Mouse (Mus musculus): ENCODE measurements around the gene Slc22a15.

The Slc22a15 gene

DNA sequence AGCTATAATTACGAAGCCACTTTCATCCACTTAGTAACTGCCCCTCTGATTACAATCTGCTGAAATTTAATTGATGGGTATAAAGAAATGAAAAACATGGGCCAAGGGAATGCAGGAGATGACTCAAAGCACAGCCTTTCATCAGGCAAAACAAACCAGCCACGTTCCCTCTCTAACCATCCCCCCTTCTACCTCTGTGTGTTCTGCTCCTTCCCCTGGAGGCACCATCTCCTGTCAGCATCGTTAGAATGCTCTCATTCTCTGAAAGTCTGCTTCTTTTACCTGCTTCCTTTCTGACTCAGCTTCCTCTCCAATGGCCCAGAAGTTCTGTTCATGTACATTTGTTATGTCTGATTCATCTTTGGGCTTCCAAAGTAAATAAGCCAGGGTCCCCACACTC, 6.6 kb downstream of the Slc22a15 start:
- in situ Hi-C loops (cut with MboI, MseI): no loop called here

DNA sequence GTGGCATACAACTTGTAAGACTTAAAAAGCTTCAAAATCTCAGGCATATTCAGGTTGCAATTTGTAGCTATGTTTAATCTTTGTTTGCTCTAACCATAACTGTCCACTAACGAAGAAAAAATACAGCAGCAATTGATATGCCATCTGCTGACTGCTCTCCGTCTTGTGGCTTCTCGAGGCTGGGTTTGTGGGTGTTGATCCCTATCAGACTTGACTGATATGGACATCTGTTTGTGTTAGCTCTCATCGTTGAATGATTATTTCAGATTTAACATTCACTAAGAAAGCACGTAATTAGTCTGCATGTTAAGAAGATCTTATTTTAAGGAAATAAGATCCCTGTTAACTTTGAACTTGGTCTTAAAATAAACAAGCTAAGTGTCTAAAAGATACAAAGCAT, 7.7 kb downstream of the Slc22a15 start:
- in situ Hi-C loops (cut with MboI, MseI): no loop called here

DNA sequence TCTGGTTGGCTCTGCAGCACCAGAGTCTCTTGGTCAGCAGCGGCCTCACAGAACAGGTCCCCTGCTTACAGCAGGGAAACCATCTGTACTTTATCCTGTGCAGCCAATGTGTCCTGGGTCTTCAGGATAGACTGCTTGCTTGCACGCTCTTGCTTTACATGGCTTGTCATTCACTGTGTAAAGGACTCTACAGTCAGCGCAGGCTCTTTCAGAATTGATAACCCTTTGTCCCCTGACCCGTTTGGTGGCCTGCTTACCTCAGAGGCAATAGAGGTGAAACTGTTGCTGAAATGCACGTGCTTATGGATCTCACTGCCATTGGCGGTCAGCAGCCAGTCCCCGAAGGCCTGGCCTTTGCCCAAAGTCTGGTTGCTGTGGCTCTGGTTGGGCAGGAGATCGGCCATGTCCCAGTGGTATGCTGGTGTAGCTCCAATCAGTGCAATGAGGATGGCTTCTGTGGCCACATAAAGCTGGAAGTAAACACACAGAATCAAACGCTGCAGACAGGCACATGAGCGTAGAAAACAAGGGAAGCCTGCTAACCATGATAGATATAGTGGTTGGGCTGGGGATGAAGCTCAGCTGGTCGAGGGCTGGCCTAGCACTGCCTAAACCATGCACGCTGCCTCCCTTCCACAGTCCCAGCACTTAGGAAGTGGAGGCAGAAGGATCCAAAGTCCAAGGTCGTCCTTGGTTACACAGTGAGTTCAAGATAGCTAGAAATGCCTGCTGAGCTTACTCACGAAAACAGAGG, 9.0 kb downstream of the Slc22a15 start:
- in situ Hi-C loops (cut with MboI, MseI): no loop called here

DNA sequence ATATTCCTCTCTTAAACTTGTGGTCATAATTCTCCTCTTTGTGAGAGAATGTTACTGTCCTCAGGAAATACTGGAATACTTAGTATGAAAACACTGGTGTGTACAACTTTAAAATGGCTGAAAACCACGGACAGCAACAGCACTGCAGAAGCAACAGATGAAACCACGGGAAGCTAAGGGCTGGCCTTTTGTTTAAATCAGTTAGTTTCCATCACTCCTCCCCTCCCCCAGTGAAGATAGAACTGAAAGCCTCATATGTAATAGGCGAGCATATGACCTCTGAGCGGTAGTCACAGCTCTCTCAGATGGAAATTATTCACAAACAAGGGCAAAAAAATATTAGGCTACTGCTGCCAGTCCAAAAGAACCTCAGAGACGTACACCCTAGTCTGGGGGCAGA, 10.0 kb downstream of the Slc22a15 start:
- in situ Hi-C loops (cut with MboI, MseI): no loop called here

DNA sequence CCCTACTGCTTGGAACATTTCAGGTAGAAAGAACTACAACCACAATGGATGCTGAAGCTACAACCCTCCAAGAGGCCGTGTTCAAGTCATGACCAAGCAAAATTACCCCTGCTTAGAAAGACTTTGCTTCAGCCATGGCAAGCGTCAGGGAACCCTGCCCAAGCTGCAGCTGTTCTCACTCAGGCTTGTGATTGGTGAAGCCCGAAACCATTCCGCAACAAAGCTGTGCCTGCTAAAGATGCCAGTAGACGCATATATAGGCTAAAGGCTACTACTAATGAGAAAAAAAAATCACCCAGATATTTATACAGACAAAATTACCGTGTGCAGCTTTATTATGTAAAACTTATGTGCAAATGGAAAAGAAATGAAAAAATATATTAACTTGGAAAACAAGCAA, 12.2 kb downstream of the Slc22a15 start:
- in situ Hi-C loops (cut with MboI, MseI): no loop called here

GRCm38 (mm10) chr3:101907049-101907448, 17.2 kb downstream of the Slc22a15 start:
- in situ Hi-C loops (cut with MboI, MseI): loop anchor here in 1 of 2 experiments (10.0 kb wide), 1 partner anchor 158 kb away; no protein-coding TSS in a partner anchor

DNA sequence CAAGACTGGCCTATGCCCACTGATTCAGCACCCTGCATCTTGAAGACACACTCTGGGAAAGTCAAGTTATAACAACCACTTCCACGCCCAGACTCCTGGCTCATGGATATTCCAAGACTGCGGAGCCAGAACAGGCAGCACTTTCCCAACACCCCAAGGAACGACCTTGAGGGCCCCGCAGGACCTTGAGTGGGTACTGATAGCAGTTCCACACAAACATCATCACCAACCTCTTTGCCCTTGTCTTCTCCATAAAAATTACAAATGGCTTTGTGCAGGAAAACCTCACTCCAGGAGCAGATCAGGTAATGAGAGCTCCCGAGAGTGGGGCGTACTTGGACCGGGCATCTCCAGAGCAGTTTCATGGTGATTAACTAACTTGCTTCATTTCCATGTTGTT, 19.5 kb downstream of the Slc22a15 start:
- in situ Hi-C loops (cut with MboI, MseI): loop anchor here in 1 of 2 experiments (10.0 kb wide), 1 partner anchor 160 kb away; no protein-coding TSS in a partner anchor

DNA sequence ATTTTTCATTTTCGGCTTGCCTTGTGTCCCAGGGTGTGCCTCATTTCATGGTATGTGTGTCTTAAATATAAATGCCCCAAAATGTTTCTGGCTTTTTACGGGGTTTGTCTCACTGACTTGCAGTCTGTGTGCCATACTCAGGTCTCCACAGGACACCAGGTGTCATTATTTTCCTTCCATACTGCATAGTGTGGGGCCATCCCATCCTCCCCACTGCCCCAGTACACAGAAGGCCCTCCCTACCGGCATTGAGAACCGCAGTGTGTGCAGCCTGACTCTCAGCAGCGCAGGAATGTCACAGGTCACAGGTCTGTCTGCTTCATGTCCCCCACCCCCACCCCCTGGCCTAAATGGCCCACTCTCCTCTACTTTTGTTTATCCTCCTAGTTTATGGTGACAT, 21.2 kb downstream of the Slc22a15 start:
- in situ Hi-C loops (cut with MboI, MseI): loop anchor here in 1 of 2 experiments (10.0 kb wide), 1 partner anchor 162 kb away; no protein-coding TSS in a partner anchor

GRCm38 (mm10) chr3:101902344-101902743, 21.9 kb downstream of the Slc22a15 start:
- in situ Hi-C loops (cut with MboI, MseI): loop anchor here in 1 of 2 experiments (10.0 kb wide), 1 partner anchor 162 kb away; no protein-coding TSS in a partner anchor

DNA sequence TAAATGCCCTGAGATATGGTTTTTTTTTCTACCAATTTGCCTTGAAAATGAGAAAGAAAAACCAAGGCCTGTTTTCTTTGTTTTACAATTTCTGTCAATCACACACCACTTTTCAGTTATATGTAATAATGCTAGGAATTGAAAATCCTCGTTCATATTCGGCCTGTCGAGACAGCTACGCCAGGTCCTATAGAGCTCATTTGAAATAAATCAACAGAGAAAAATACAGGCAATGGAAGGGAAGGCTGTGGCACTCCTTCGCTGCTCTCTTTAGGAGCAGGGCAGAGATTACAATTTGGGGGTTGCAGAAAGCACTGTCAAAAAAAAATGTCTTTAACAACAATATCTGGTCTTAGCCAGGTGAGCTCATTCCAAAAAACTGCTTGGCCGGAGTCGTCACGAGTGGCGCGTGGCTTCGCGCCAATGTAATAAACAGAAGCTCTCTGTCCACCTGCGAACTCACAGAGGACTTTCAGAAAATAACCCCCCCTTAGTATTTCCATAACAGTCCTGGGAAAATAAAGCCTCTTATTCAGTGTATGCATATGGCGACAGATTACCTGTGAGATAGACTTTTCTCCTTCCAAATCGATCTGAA, 26.8 kb downstream of the Slc22a15 start:
- in situ Hi-C loops (cut with MboI, MseI): no loop called here

GRCm38 (mm10) chr3:101896893-101897292, 27.4 kb downstream of the Slc22a15 start:
- in situ Hi-C loops (cut with MboI, MseI): no loop called here

- in situ Hi-C loops (cut with MboI, MseI): no loop called here
These were observed 28.8 kb downstream of the Slc22a15 start for GRCm38 (mm10) chr3:101895376-101895910.

DNA sequence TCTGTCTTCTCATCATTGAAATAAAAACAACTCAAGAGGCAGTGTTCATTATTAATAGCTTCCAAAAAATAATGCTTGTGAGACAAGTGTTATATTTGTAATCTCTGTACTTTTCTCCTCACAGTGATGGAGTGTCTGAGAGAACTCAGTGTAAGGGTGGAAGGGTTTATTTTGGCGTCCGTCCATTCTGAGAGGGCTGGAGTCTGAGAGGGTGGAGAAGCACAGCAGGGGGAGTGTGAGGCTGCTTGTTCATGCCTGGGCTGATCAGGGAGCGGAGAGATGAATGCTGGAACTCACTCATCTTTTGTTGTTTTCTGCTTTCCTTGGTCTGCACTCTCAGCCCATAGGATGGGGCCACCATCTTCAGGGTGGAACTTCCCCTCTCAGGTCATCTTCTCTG, 38.7 kb downstream of the Slc22a15 start:
- in situ Hi-C loops (cut with MboI, MseI): no loop called here

GRCm38 (mm10) chr3:101885041-101885440, 39.2 kb downstream of the Slc22a15 start:
- in situ Hi-C loops (cut with MboI, MseI): no loop called here

- in situ Hi-C loops (cut with MboI, MseI): loop anchor here in 1 of 2 experiments (5.0 kb wide), 1 partner anchor 173 kb away; no protein-coding TSS in a partner anchor
These were observed 40.4 kb downstream of the Slc22a15 start for GRCm38 (mm10) chr3:101883902-101884301.

GRCm38 (mm10) chr3:101881721-101882120, 42.5 kb downstream of the Slc22a15 start:
- in situ Hi-C loops (cut with MboI, MseI): loop anchor here in 1 of 2 experiments (5.0 kb wide), 1 partner anchor 176 kb away; no protein-coding TSS in a partner anchor

GRCm38 (mm10) chr3:101880818-101881217, 43.4 kb downstream of the Slc22a15 start:
- in situ Hi-C loops (cut with MboI, MseI): loop anchor here in 1 of 2 experiments (5.0 kb wide), 1 partner anchor 176 kb away; no protein-coding TSS in a partner anchor

GRCm38 (mm10) chr3:101878136-101878535, 46.1 kb downstream of the Slc22a15 start:
- in situ Hi-C loops (cut with MboI, MseI): loop anchor here in 1 of 2 experiments (10.0 kb wide), 1 partner anchor 717 kb away; no protein-coding TSS in a partner anchor

DNA sequence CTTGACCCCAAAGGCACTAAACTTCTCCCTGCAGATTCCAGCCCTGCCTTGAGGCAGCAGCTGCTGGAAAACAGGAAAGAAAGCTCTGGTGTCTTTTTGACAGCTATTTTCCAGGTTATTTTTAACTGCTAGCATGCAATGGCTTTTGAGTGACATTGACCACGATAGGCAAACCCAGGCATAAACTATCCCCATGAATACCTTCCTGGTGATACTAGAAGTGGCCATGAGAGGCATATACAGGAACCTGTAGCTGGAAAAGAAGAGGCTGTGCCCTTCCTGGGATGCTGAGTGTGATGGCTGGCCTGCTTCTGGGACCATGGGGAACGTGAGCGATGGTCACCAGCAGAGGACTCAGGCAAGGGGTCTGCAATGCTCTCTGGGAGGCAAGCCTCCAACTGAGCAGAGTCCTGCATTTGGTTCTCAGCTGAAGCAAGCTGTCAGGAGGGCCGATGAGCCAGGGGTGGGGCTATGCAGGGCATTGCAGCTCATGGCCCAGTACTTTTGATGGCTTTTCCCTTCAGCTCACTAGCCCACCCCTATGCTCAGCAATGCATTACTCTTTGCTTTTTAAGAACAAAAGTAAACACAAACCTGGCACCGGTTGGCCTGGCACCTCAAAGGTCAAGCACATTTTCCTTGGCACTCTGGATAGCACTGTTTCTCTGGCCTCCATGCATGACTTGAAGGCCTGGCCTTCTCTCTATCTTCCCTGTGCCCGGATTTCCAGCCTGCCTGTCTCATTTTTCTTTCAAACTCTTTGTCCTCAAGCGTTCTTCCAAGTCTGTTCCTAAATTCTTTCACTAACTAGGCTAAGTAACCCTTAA, 47.6 kb downstream of the Slc22a15 start:
- in situ Hi-C loops (cut with MboI, MseI): loop anchor here in 1 of 2 experiments (10.0 kb wide), 1 partner anchor 718 kb away; no protein-coding TSS in a partner anchor

DNA sequence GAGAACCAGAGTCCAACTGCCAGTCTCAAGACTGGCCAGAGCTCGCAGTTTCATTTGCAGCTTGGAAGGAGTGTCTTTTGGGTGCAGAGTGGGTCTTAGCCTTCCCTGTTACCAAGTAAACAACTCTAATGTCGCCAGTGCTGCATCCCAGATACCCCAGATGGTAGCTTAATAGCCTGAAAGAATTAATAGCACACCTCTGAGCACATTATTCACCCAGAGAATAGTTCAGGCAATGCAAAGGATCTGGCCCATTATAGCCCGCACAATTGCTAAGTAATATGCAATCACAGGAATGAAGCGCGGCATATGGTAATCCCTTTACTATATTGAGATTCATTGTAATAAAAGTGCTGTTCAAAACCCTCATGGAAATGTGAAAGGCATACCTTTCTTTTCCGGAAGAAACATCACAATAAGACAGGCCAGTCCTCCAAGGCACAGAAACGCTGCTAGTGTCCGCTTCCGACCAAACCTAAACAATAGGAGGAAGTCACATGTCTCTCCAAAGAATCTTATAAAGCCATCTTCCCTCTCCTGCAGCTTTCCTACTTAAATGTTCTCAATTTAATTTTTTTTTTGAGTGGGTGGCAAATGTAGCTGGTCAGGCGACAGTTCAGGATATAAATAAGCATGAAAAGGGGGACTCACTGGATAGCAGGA, 48.9 kb downstream of the Slc22a15 start:
- in situ Hi-C loops (cut with MboI, MseI): loop anchor here in 1 of 2 experiments (10.0 kb wide), 1 partner anchor 719 kb away; no protein-coding TSS in a partner anchor
